Mouse (Mus musculus): ENCODE data around the gene Ermard.

Ermard gene

DNA sequence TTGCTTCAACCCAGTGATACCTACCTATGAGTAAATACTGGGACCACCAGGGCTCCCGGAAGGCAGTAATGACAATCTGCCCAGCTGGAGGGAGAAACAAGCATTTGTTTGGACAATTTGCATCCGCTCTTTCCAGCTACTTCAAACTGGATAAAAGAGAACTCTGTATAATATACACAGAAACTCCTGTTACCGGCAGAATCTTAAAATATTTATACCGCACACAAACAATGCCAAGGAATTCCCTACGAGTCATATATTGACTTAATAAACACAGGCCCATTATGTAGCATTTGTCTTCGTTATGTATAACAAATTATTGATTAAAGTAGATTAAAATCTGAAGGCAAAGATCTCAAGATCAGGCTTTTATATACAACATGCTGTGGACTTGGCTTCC is 79.6 kb downstream of the Ermard start:
- 70% methylated on average over 6 of the region's 6 CpGs for WGBS

DNA sequence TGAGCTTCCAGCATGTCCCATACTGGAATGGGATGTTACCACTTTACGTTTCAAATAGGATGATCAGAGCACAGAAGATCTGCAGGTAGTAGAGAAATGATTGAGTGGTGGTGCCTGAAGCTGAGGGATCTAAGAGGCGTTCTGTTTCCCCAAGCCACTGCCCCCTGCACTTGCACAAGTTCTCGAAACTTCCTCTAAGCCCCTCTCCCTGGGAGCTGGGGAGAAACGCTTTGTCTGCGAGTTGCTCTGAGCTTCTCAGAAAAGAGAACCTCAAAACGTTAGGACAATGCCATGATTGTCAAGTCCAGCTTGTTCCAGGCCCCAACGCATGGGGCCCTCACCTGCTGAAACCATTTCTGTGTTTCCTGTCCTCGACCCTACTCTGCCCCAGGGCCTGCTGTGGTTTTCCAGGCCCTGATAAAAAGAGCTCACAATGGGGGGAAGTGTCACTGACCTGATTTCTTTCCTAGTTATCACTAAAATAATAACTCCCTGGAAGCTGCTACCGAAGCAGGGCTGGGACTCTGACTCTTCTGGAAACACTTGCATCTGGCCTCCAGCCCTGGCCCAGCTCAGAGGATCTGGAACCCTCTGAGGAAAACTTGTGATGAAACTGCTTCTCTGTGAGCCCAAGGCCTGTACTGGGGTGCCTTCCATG is 88.8 kb downstream of the Ermard start:
- WGBS = 78% methylated on average over 9 of the region's 9 CpGs

- 94% methylated on average over 3 of the region's 3 CpGs for WGBS
These were observed 89.3 kb downstream of the Ermard start for GRCm38 (mm10) chr17:15130288-15130656.

- WGBS = 83% methylated on average over 12 of the region's 12 CpGs
These were observed 94.1 kb downstream of the Ermard start for GRCm38 (mm10) chr17:15134905-15135669.

- 47% methylated on average over 5 of the region's 5 CpGs for WGBS
These were observed 96.4 kb downstream of the Ermard start for GRCm38 (mm10) chr17:15137443-15137842.
